Mouse (Mus musculus) heart, adult 2 months (tissue): ENCODE results near the gene Rcl1.

ENCODE experiments used
- CTCF ChIP-seq: fragments of 200-600 bp; IDR thresholded peaks from 2 replicates; pipeline ENCODE4 v1.8.1; 2022; ENCODE audit warnings: antibody characterized with exemption, mild to moderate bottlenecking, moderate library complexity
- POLR2A ChIP-seq: fragments of 200-500 bp; IDR thresholded peaks from 2 replicates; pipeline ENCODE4 v1.6.1; 2011; ENCODE audit warnings: mild to moderate bottlenecking, low read depth, low read length, control low read depth; ENCODE audit not compliant: insufficient read depth

DNA sequence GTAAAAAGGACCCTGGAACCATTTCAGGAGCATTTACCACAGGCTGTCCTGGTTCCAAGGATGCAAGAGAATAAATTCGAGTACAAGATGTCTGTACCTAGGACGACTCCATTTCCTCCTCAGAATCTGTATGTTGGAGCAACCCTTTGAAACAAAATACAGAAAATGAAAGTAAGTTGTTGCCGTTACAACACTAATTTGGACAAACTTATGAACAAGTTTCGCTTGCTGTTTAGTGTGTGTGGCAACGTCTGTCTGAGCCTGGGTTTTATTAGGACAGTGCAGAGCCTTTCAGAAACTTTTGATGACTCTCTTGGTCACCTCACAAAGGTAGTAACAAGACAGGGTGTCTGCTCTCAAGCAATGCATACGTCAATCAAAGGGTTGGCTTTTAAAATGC, 66.8 kb downstream of the Rcl1 start:
- TF ChIP-seq CTCF (no peak), POLR2A (no peak)
